Mouse (Mus musculus): ENCODE measurements around the gene Angptl2. TPM values are rescaled to one million over a fixed set of nuclear protein-coding genes. Genes with fewer than 3 reads are reported as not detected.

The Angptl2 gene
- total and polyA plus RNA-seq, 3 experiments = 0.04 to 0.21 TPM; not detected in 1

GRCm38 (mm10) chr2:33245350-33245749, 29.5 kb downstream of the Angptl2 start:
- in situ Hi-C loops (cut with MboI; ENCODE audit: low pct_ligation_motif_present, low pct_unique_long_range_greater_than_20kb, low sequenced_read_pairs) (no loop called here), dilution Hi-C loops (cut with MboI; ENCODE audit: extremely low pct_ligation_motif_present, extremely low pct_unique_long_range_greater_than_20kb, low sequenced_read_pairs) (no loop called here)
- DNase-seq (ENCODE audit: extremely low read depth) = no peak
- Histone ChIP-seq H3K9me3 (replicated peaks; ENCODE audit: low read length) (no peaks in the 10 kb centered on the region), H3K27ac (ENCODE audit: insufficient read depth, low read depth) (no peak overlapping the region), H3K9ac (ENCODE audit: insufficient read depth, low read depth) (no peak overlapping the region), H3K79me2 (replicated peaks; ENCODE audit: control insufficient read depth, extremely low read depth, insufficient read depth, poor library complexity, severe bottlenecking) (no peaks in the 10 kb centered on the region), H3K36me3 (replicated peaks in 1 of 2; ENCODE audit: control insufficient read depth in 1 of 2, insufficient read depth in 1 of 2, low read length in 1 of 2) (peaks cover 0 to 8% of the 10 kb centered on the region in 2 experiments), H3K4me1 (ENCODE audit: control insufficient read depth in 1 of 2, insufficient read depth in 2 of 2) (peaks cover 0 to 4% of the 10 kb centered on the region in 2 experiments; a peak in 1 of 4 replicates), H3K4me2 (ENCODE audit: insufficient read depth, low read depth, poor library complexity, severe bottlenecking) (no peak overlapping the region), H3K27me3 (replicated peaks) (no peaks in the 10 kb centered on the region), H3K4me3 (replicated peaks in 1 of 3; ENCODE audit: low read depth in 2 of 3, low read length in 2 of 3, poor library complexity in 1 of 3) (no peak overlapping the region)
- TF ChIP-seq SMC3 (IDR thresholded peaks at IDR 0.05; ENCODE audit: low read depth, low read length) (peak; percentile 3; the same call in 1 of the 2 replicates), CTCF (conservative IDR thresholded peaks at IDR 0.05 in 1 of 2, IDR thresholded peaks at IDR 0.05 in 1 of 2; ENCODE audit: low read depth in 2 of 2, low read length in 2 of 2) (0 out of 4 replicates have a peak, but pooled peaks of 1 of the 2 experiments have one; percentile 9), PAX5 (IDR thresholded peaks at IDR 0.05; ENCODE audit: low read length) (no peak)

- Histone ChIP-seq H3K36me3 (replicated peaks in 1 of 2; ENCODE audit: control insufficient read depth in 1 of 2, insufficient read depth in 1 of 2, low read length in 1 of 2) (peaks cover 0 to 8% of the 10 kb centered on the region in 2 experiments), H3K4me3 (replicated peaks in 1 of 3; ENCODE audit: low read depth in 2 of 3, low read length in 2 of 3, poor library complexity in 1 of 3) (no peak overlapping the region), H3K4me2 (ENCODE audit: insufficient read depth, low read depth, poor library complexity, severe bottlenecking) (no peak overlapping the region), H3K27ac (ENCODE audit: insufficient read depth, low read depth) (no peak overlapping the region), H3K4me1 (ENCODE audit: control insufficient read depth in 1 of 2, insufficient read depth in 2 of 2) (peaks cover 0 to 4% of the 10 kb centered on the region in 2 experiments; a peak in 1 of 4 replicates), H3K9ac (ENCODE audit: insufficient read depth, low read depth) (no peak overlapping the region), H3K79me2 (replicated peaks; ENCODE audit: control insufficient read depth, extremely low read depth, insufficient read depth, poor library complexity, severe bottlenecking) (no peaks in the 10 kb centered on the region), H3K27me3 (replicated peaks) (no peaks in the 10 kb centered on the region), H3K9me3 (replicated peaks; ENCODE audit: low read length) (no peaks in the 10 kb centered on the region)
- no peak for DNase-seq (ENCODE audit: extremely low read depth)
- in situ Hi-C loops (cut with MboI; ENCODE audit: low pct_ligation_motif_present, low pct_unique_long_range_greater_than_20kb, low sequenced_read_pairs) (no loop called here), dilution Hi-C loops (cut with MboI; ENCODE audit: extremely low pct_ligation_motif_present, extremely low pct_unique_long_range_greater_than_20kb, low sequenced_read_pairs) (no loop called here)
- TF ChIP-seq ZKSCAN1 (IDR thresholded peaks at IDR 0.05; ENCODE audit: borderline replicate concordance, low read depth, low read length) = no peak
Measured at GRCm38 (mm10) chr2:33246841-33247240, 31.0 kb downstream of the Angptl2 start.

GRCm38 (mm10) chr2:33248549-33248948, 32.7 kb downstream of the Angptl2 start:
- no peak overlapping the region for H3K4me2 ChIP-seq (ENCODE audit: insufficient read depth, low read depth, poor library complexity, severe bottlenecking)
- no peak overlapping the region for H3K4me3 ChIP-seq (replicated peaks in 1 of 3; ENCODE audit: low read depth in 2 of 3, low read length in 2 of 3, poor library complexity in 1 of 3)
- no peaks in the 10 kb centered on the region for H3K4me1 ChIP-seq (ENCODE audit: control insufficient read depth in 1 of 2, insufficient read depth in 2 of 2)
- H3K27ac ChIP-seq (ENCODE audit: insufficient read depth, low read depth) = no peak overlapping the region
- in situ Hi-C loops (cut with MboI; ENCODE audit: low pct_ligation_motif_present, low pct_unique_long_range_greater_than_20kb, low sequenced_read_pairs) = no loop called here
- H3K79me2 ChIP-seq (replicated peaks; ENCODE audit: control insufficient read depth, extremely low read depth, insufficient read depth, poor library complexity, severe bottlenecking) = no peaks in the 10 kb centered on the region
- TF ChIP-seq BHLHE40 (IDR thresholded peaks at IDR 0.05; ENCODE audit: low read depth, low read length) (no peak), MAZ (IDR thresholded peaks at IDR 0.05; ENCODE audit: low read depth, low read length) (no peak), USF1 (IDR thresholded peaks at IDR 0.05; ENCODE audit: low read depth, low read length) (no peak), ETS1 (conservative IDR thresholded peaks at IDR 0.05; ENCODE audit: low read depth, low read length) (no peak), NELFE (IDR thresholded peaks at IDR 0.05; ENCODE audit: low read depth, low read length) (no peak), TCF12 (IDR thresholded peaks at IDR 0.05; ENCODE audit: low read depth, low read length) (no peak), USF2 (conservative IDR thresholded peaks at IDR 0.05; ENCODE audit: low read depth, low read length) (no peak)
- no peaks in the 10 kb centered on the region for H3K9me3 ChIP-seq (replicated peaks; ENCODE audit: low read length)
- no peak overlapping the region for H3K9ac ChIP-seq (ENCODE audit: insufficient read depth, low read depth)
- dilution Hi-C loops (cut with MboI; ENCODE audit: extremely low pct_ligation_motif_present, extremely low pct_unique_long_range_greater_than_20kb, low sequenced_read_pairs) = no loop called here
- no peak for DNase-seq (ENCODE audit: extremely low read depth)
- H3K27me3 ChIP-seq (replicated peaks) = no peaks in the 10 kb centered on the region
- H3K36me3 ChIP-seq (replicated peaks in 1 of 2; ENCODE audit: control insufficient read depth in 1 of 2, insufficient read depth in 1 of 2, low read length in 1 of 2) = peaks cover 0 to 6% of the 10 kb centered on the region in 2 experiments
